11 mouse cellular contexts compared by ENCODE assay signal in genomic region chr9:40937425-40937824, GRCm38 (mm10). TPM values are rescaled to one million over a fixed set of nuclear protein-coding genes. Genes with fewer than 3 reads are reported as not detected.
DNase-seq lines count a peak whose midpoint lies in the region; ATAC-seq lines count a peak whose summit lies in the region.
"Had no signal": no experiment of that assay in that cellular context is flagged by ENCODE, and none has a peak within 500 bp of the region (broad histone marks: within the 10 kb centered on the region; RNA-seq: fewer than 3 reads in every experiment).

No protein-coding gene starts in this region.

- no peak overlapping the region for H3K27ac ChIP-seq in kidney, embryonic 15.5 days
- H3K27ac ChIP-seq in midbrain, embryonic 14.5 days (replicated peaks; ENCODE audit: low read depth, low read length): no peak overlapping the region
- H3K27ac ChIP-seq in midbrain, embryonic 11.5 days (ENCODE audit: low read depth, low read length): no peak overlapping the region
- H3K27ac ChIP-seq: limb, embryonic 13.5 days had no signal

- 0 out of 2 replicates have a peak, but pooled peaks cover 2% of the 10 kb centered on the region for H3K27me3 ChIP-seq in kidney, embryonic 15.5 days
- H3K27me3 ChIP-seq in midbrain, embryonic 14.5 days (ENCODE audit: control insufficient read depth, insufficient read depth, low read length): no peaks in the 10 kb centered on the region
- H3K27me3 ChIP-seq in midbrain, embryonic 11.5 days (ENCODE audit: control insufficient read depth, insufficient read depth, low read length): no peaks in the 10 kb centered on the region
- H3K27me3 ChIP-seq: limb, embryonic 13.5 days had no signal

- H3K4me2 ChIP-seq in kidney, embryonic 15.5 days: no peak overlapping the region
- no peak overlapping the region for H3K4me2 ChIP-seq in midbrain, embryonic 14.5 days (ENCODE audit: low read length)
- no peak overlapping the region for H3K4me2 ChIP-seq in midbrain, embryonic 11.5 days
- H3K4me2 ChIP-seq: limb, embryonic 13.5 days had no signal

- H3K4me3 ChIP-seq in kidney, embryonic 15.5 days (replicated peaks): no peak overlapping the region
- H3K4me3 ChIP-seq in midbrain, embryonic 14.5 days (replicated peaks; ENCODE audit: low read depth, low read length): no peak overlapping the region
- H3K4me3 ChIP-seq in midbrain, embryonic 11.5 days (ENCODE audit: low read depth, low read length): no peak overlapping the region
- H3K4me3 ChIP-seq: erythroblast, embryonic 14.5 days; limb, embryonic 13.5 days had no signal

- H3K9me3 ChIP-seq in kidney, embryonic 15.5 days (replicated peaks): no peaks in the 10 kb centered on the region
- no peaks in the 10 kb centered on the region for H3K9me3 ChIP-seq in midbrain, embryonic 14.5 days (ENCODE audit: control insufficient read depth, low read length)
- H3K9me3 ChIP-seq in midbrain, embryonic 11.5 days (ENCODE audit: control insufficient read depth, low read length): no peaks in the 10 kb centered on the region
- H3K9me3 ChIP-seq: limb, embryonic 13.5 days had no signal

- no peaks in the 10 kb centered on the region for H3K4me1 ChIP-seq in kidney, embryonic 15.5 days
- H3K4me1 ChIP-seq in midbrain, embryonic 14.5 days (ENCODE audit: control insufficient read depth, insufficient read depth, low read length): no peaks in the 10 kb centered on the region
- no peaks in the 10 kb centered on the region for H3K4me1 ChIP-seq in midbrain, embryonic 11.5 days (ENCODE audit: control insufficient read depth, insufficient read depth, low read length)
- H3K4me1 ChIP-seq: limb, embryonic 13.5 days had no signal

- no peak overlapping the region for H3K9ac ChIP-seq in kidney, embryonic 15.5 days
- no peak overlapping the region for H3K9ac ChIP-seq in midbrain, embryonic 14.5 days (replicated peaks; ENCODE audit: low read length)
- no peak overlapping the region for H3K9ac ChIP-seq in midbrain, embryonic 11.5 days (ENCODE audit: low read length)
- H3K9ac ChIP-seq: limb, embryonic 13.5 days had no signal

- H3K36me3 ChIP-seq in kidney, embryonic 15.5 days: no peaks in the 10 kb centered on the region
- H3K36me3 ChIP-seq in midbrain, embryonic 14.5 days (ENCODE audit: control insufficient read depth, insufficient read depth, low read length): no peaks in the 10 kb centered on the region
- no peaks in the 10 kb centered on the region for H3K36me3 ChIP-seq in midbrain, embryonic 11.5 days (ENCODE audit: control insufficient read depth, insufficient read depth, low read length)
- H3K36me3 ChIP-seq: limb, embryonic 13.5 days had no signal

- DNase-seq in CD4-positive, CD25-positive, alpha-beta regulatory T cell, adult 2 months (ENCODE audit: low read depth, low spot score): peak; percentile 2
- DNase-seq in kidney, adult 9 months: peak; percentile 5
- DNase-seq in midbrain, embryonic 14.5 days: peak; percentile 52
- DNase-seq in midbrain, embryonic 11.5 days (ENCODE audit: low spot score, missing footprints): no peak
- peak; percentile 35 to 40 for DNase-seq in kidney, postnatal 4 days
- DNase-seq: cerebellum, adult 11-12 months had no signal

- no peak for ATAC-seq in CD4-positive, CD25-positive, alpha-beta regulatory T cell, adult 4 months
- no peak for ATAC-seq in kidney, embryonic 15.5 days (replicated peaks; ENCODE audit: low FRiP score)
- no peak for ATAC-seq in midbrain, embryonic 14.5 days (ENCODE audit: low FRiP score, low TSS enrichment)
- ATAC-seq in midbrain, embryonic 11.5 days (ENCODE audit: low FRiP score): no peak
- no peak for ATAC-seq in activated CD4-positive, CD25-positive, alpha-beta regulatory T cell, adult 4 months

- WGBS in kidney, embryonic 15.5 days: 52% methylated on average over 7 of the region's 7 CpGs
- WGBS in midbrain, embryonic 14.5 days: 68% methylated on average over 7 of the region's 7 CpGs
- WGBS in midbrain, embryonic 11.5 days: 68% methylated on average over 7 of the region's 7 CpGs

RNA-seq across cellular contexts. Expression of gene Jhy, which starts 26.5 kb away (rescaled TPM):
- not detected for polyA plus RNA-seq in CD4-positive, CD25-positive, alpha-beta regulatory T cell, adult 4 months (2017; shearing (Covaris generic))
- 0.29 and 0.37 TPM in 2 replicates for polyA plus RNA-seq in kidney, embryonic 15.5 days (2015; fragmentation: Nextera tagmentation; extraction: Ambion mirVana)
- polyA plus RNA-seq in midbrain, embryonic 14.5 days (2014; fragmentation: Nextera tagmentation; extraction: Ambion mirVana): 1.1 and 1.2 TPM in 2 replicates
- polyA plus RNA-seq in midbrain, embryonic 11.5 days (2014; fragmentation: Nextera tagmentation; extraction: Ambion mirVana): 2.7 and 3.4 TPM in 2 replicates
- not detected for polyA plus RNA-seq in activated CD4-positive, CD25-positive, alpha-beta regulatory T cell, adult 4 months (2017; shearing (Covaris generic))
- polyA plus RNA-seq: limb, embryonic 13.5 days had no signal
